Mouse (Mus musculus) limb, embryonic 13.5 days (tissue): ENCODE results near the gene Rnf8. TPM values are rescaled to one million over a fixed set of nuclear protein-coding genes. Genes with fewer than 3 reads are reported as not detected.

ENCODE experiments used
- ATAC-seq: fragments of 200-750 bp; cut with Nextera tagmentation; 2 replicates; pipeline ENCODE4 v1.8.0; 2017; ENCODE audit warnings: low read depth, moderate number of reproducible peaks, moderate TSS enrichment; ENCODE audit not compliant: low FRiP score
- H3K27ac ChIP-seq: fragments of 300-500 bp; sonication (generic); 2 replicates; pipeline ENCODE4 v1.5.1; 2015; ENCODE audit warnings: inconsistent platforms, mild to moderate bottlenecking, moderate library complexity
- H3K27me3 ChIP-seq: fragments of 300-500 bp; sonication (generic); 2 replicates; pipeline ENCODE4 v1.6.1; 2015; ENCODE audit warnings: mild to moderate bottlenecking, inconsistent platforms
- H3K36me3 ChIP-seq: fragments of 300-500 bp; sonication (generic); 2 replicates; pipeline ENCODE4 v1.6.1; 2015; ENCODE audit warnings: inconsistent platforms, mild to moderate bottlenecking, moderate library complexity
- H3K4me1 ChIP-seq: fragments of 300-500 bp; sonication (generic); 2 replicates; pipeline ENCODE4 v1.6.1; 2015; ENCODE audit warnings: inconsistent platforms
- H3K4me2 ChIP-seq: fragments of 300-500 bp; sonication (generic); replicated peaks from 2 replicates; pipeline ENCODE4 v1.6.1; 2015; ENCODE audit warnings: inconsistent platforms, mild to moderate bottlenecking, moderate library complexity
- H3K4me3 ChIP-seq: fragments of 300-500 bp; sonication (generic); 2 replicates; pipeline ENCODE4 v1.5.1; 2015; ENCODE audit warnings: moderate library complexity, mild to moderate bottlenecking, inconsistent platforms
- H3K9ac ChIP-seq: fragments of 300-500 bp; sonication (generic); 2 replicates; pipeline ENCODE4 v1.6.1; 2015; ENCODE audit warnings: mild to moderate bottlenecking, inconsistent platforms
- H3K9me3 ChIP-seq: fragments of 300-500 bp; sonication (generic); 2 replicates; pipeline ENCODE4 v1.6.1; 2016; ENCODE audit warnings: inconsistent platforms
- WGBS: fragments of 180-500 bp; shearing (Covaris S2); methylation state at CpG from one replicate; pipeline ENCODE4 v1.1.7; 2015; 5-methylcytosine and 5-hydroxymethylcytosine counted together
- polyA plus RNA-seq: library from polyadenylated mRNA; unstranded; fragments of >200 nt; fragmentation: Nextera tagmentation; extraction: Ambion mirVana; gene quantifications from 2 replicates; pipeline ENCODE4 v1.2.1, GENCODE M21; 2015

Gene Rnf8
- polyA plus RNA-seq, 1 experiment from 2014 or later = 94.1 TPM

GRCm38 (mm10) chr17:29662145-29662544 is 47.6 kb downstream of the Rnf8 start:
- 88% methylated on average over 6 of the region's 6 CpGs for WGBS
- ATAC-seq = no peak

GRCm38 (mm10) chr17:29668051-29668986 is 53.7 kb downstream of the Rnf8 start:
- Histone ChIP-seq H3K27me3 (no peaks in the 10 kb centered on the region), H3K9me3 (no peaks in the 10 kb centered on the region), H3K4me2 (no peak overlapping the region), H3K4me1 (no peaks in the 10 kb centered on the region), H3K4me3 (no peak overlapping the region), H3K27ac (no peak overlapping the region), H3K9ac (no peak overlapping the region), H3K36me3 (peaks cover 79% of the 10 kb centered on the region)
- ATAC-seq = no peak
- WGBS = 77% methylated on average over 10 of the region's 10 CpGs

More at GRCm38 (mm10) chr17:29662145-29662544, 47.6 kb downstream of the Rnf8 start:
- Histone ChIP-seq H3K36me3 (peaks cover 37% of the 10 kb centered on the region), H3K4me3 (no peak overlapping the region), H3K9me3 (no peaks in the 10 kb centered on the region), H3K4me1 (peaks cover 10% of the 10 kb centered on the region), H3K9ac (no peak overlapping the region), H3K27ac (no peak overlapping the region), H3K27me3 (no peaks in the 10 kb centered on the region), H3K4me2 (no peak overlapping the region)

- Histone ChIP-seq H3K36me3 (peaks cover 80% of the 10 kb centered on the region), H3K4me3 (no peak overlapping the region), H3K9me3 (no peaks in the 10 kb centered on the region), H3K9ac (no peak overlapping the region), H3K4me2 (no peak overlapping the region), H3K4me1 (no peaks in the 10 kb centered on the region), H3K27me3 (no peaks in the 10 kb centered on the region), H3K27ac (no peak overlapping the region)
- no peak for ATAC-seq
- 96% methylated on average over 4 of the region's 4 CpGs for WGBS
These were observed 54.4 kb downstream of the Rnf8 start for GRCm38 (mm10) chr17:29669030-29669429.

GRCm38 (mm10) chr17:29669936-29670335 is 55.3 kb downstream of the Rnf8 start:
- ATAC-seq = no peak
- no peak overlapping the region for H3K9ac ChIP-seq
- H3K27ac ChIP-seq = no peak overlapping the region
- H3K4me2 ChIP-seq = no peak overlapping the region
- H3K27me3 ChIP-seq = no peaks in the 10 kb centered on the region
- H3K4me3 ChIP-seq = no peak overlapping the region
- H3K9me3 ChIP-seq = no peaks in the 10 kb centered on the region
- no peaks in the 10 kb centered on the region for H3K4me1 ChIP-seq
- peaks cover 81% of the 10 kb centered on the region for H3K36me3 ChIP-seq

- Histone ChIP-seq H3K27me3 (no peaks in the 10 kb centered on the region), H3K36me3 (peaks cover 82% of the 10 kb centered on the region), H3K9me3 (no peaks in the 10 kb centered on the region), H3K4me2 (no peak overlapping the region), H3K9ac (no peak overlapping the region), H3K4me3 (no peak overlapping the region), H3K27ac (no peak overlapping the region), H3K4me1 (no peaks in the 10 kb centered on the region)
- ATAC-seq = no peak
- WGBS = 94% methylated on average over 2 of the region's 2 CpGs
These were observed 56.4 kb downstream of the Rnf8 start for GRCm38 (mm10) chr17:29671021-29671420.

GRCm38 (mm10) chr17:29673325-29673724 is 58.7 kb downstream of the Rnf8 start:
- peaks cover 90% of the 10 kb centered on the region for H3K36me3 ChIP-seq
- H3K4me2 ChIP-seq = no peak overlapping the region
- no peak overlapping the region for H3K27ac ChIP-seq
- ATAC-seq = no peak
- no peaks in the 10 kb centered on the region for H3K27me3 ChIP-seq
- H3K4me1 ChIP-seq = no peaks in the 10 kb centered on the region
- no peak overlapping the region for H3K4me3 ChIP-seq
- H3K9me3 ChIP-seq = no peaks in the 10 kb centered on the region
- no peak overlapping the region for H3K9ac ChIP-seq
- 96% methylated on average over 4 of the region's 4 CpGs for WGBS

GRCm38 (mm10) chr17:29678526-29678925 is 63.9 kb downstream of the Rnf8 start:
- no peak overlapping the region for H3K9ac ChIP-seq
- WGBS = 91% methylated on average over 8 of the region's 8 CpGs
- H3K4me1 ChIP-seq = no peaks in the 10 kb centered on the region
- H3K9me3 ChIP-seq = no peaks in the 10 kb centered on the region
- no peak overlapping the region for H3K4me2 ChIP-seq
- no peak overlapping the region for H3K4me3 ChIP-seq
- H3K27ac ChIP-seq = no peak overlapping the region
- ATAC-seq = no peak
- peaks cover 98% of the 10 kb centered on the region for H3K36me3 ChIP-seq
- no peaks in the 10 kb centered on the region for H3K27me3 ChIP-seq

GRCm38 (mm10) chr17:29679038-29679767 is 64.6 kb downstream of the Rnf8 start:
- Histone ChIP-seq H3K27me3 (no peaks in the 10 kb centered on the region), H3K9ac (no peak overlapping the region), H3K9me3 (no peaks in the 10 kb centered on the region), H3K4me2 (no peak overlapping the region), H3K36me3 (peaks cover 98% of the 10 kb centered on the region), H3K27ac (no peak overlapping the region), H3K4me1 (no peaks in the 10 kb centered on the region), H3K4me3 (no peak overlapping the region)
- ATAC-seq = no peak
- 90% methylated on average over 6 of the region's 6 CpGs for WGBS

GRCm38 (mm10) chr17:29680174-29680573 is 65.6 kb downstream of the Rnf8 start:
- Histone ChIP-seq H3K9me3 (no peaks in the 10 kb centered on the region), H3K27ac (no peak overlapping the region), H3K36me3 (peaks cover 98% of the 10 kb centered on the region), H3K9ac (no peak overlapping the region), H3K4me2 (no peak overlapping the region), H3K4me3 (no peak overlapping the region), H3K27me3 (no peaks in the 10 kb centered on the region), H3K4me1 (no peaks in the 10 kb centered on the region)
- ATAC-seq = no peak
- 84% methylated on average over 2 of the region's 2 CpGs for WGBS

- 87% methylated on average over 2 of the region's 2 CpGs for WGBS
- Histone ChIP-seq H3K36me3 (peaks cover 98% of the 10 kb centered on the region), H3K9ac (no peak overlapping the region), H3K4me2 (no peak overlapping the region), H3K4me3 (no peak overlapping the region), H3K9me3 (no peaks in the 10 kb centered on the region), H3K4me1 (no peaks in the 10 kb centered on the region), H3K27ac (no peak overlapping the region), H3K27me3 (no peaks in the 10 kb centered on the region)
- no peak for ATAC-seq
These were observed 66.3 kb downstream of the Rnf8 start for GRCm38 (mm10) chr17:29680921-29681320.

- Histone ChIP-seq H3K9me3 (no peaks in the 10 kb centered on the region), H3K4me3 (no peak overlapping the region), H3K27me3 (no peaks in the 10 kb centered on the region), H3K27ac (no peak overlapping the region), H3K4me1 (no peaks in the 10 kb centered on the region), H3K36me3 (peaks cover 98% of the 10 kb centered on the region), H3K9ac (no peak overlapping the region), H3K4me2 (no peak overlapping the region)
- ATAC-seq = no peak
- 95% methylated on average over 9 of the region's 9 CpGs for WGBS
These were observed 67.1 kb downstream of the Rnf8 start for GRCm38 (mm10) chr17:29681669-29682068.

- H3K36me3 ChIP-seq = peaks cover 98% of the 10 kb centered on the region
These were observed 67.7 kb downstream of the Rnf8 start for GRCm38 (mm10) chr17:29682261-29682660.

More at GRCm38 (mm10) chr17:29682261-29682660, 67.7 kb downstream of the Rnf8 start:
- Histone ChIP-seq H3K9ac (no peak overlapping the region), H3K4me2 (no peak overlapping the region), H3K4me3 (no peak overlapping the region), H3K27me3 (no peaks in the 10 kb centered on the region), H3K27ac (no peak overlapping the region), H3K9me3 (no peaks in the 10 kb centered on the region), H3K4me1 (no peaks in the 10 kb centered on the region)
- WGBS = 87% methylated on average over 7 of the region's 7 CpGs
- no peak for ATAC-seq
